Mouse (Mus musculus): ENCODE results near the gene Sema4c.

DNA sequence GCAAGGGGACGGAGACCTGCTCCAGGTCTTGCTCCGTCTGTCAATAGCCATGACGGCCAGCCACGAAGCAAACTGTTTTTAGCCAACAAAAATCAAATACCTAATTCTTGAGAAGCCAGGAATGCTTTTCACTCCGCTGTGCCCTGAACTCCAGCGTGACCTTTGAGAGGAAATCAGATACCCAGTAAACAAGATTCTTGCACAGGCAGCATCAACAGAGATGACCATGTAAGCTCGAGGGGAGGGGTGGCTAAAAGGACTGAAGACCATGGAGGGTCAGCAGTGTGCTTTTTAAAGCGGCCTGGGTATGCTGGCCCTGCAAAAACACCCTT is 21.8 kb downstream of the Sema4c start:
- TF ChIP-seq CTCF (IDR thresholded peaks at IDR 0.05; ENCODE audit: control insufficient read depth, insufficient read depth, insufficient read length), result no peak
- no peak for TF ChIP-seq CEBPB (IDR thresholded peaks at IDR 0.05; ENCODE audit: low read depth)
- TF ChIP-seq USF1 (IDR thresholded peaks at IDR 0.05; ENCODE audit: low read depth), result no peak
- TF ChIP-seq MYOD1 (IDR thresholded peaks at IDR 0.05; ENCODE audit: control insufficient read depth, insufficient read length, low read depth), result no peak
